Comparison of ENCODE assay signal across 11 mouse cellular contexts in genomic region chr13:12311930-12312492, GRCm38 (mm10). TPM values are rescaled to one million over a fixed set of nuclear protein-coding genes. Genes with fewer than 3 reads are reported as not detected.
DNase-seq lines count a peak whose midpoint lies in the region; ATAC-seq and TF ChIP-seq lines count a peak whose summit lies in the region.
"Had no signal": no experiment of that assay in that cellular context is flagged by ENCODE, and none has a peak within 500 bp of the region (broad histone marks: within the 10 kb centered on the region; RNA-seq: fewer than 3 reads in every experiment).

No protein-coding gene starts in this region.

- no peak overlapping the region for H3K4me3 ChIP-seq in heart, embryonic 13.5 days
- no peak overlapping the region for H3K4me3 ChIP-seq in midbrain, postnatal 0 days (ENCODE audit: low read depth, low read length)
- H3K4me3 ChIP-seq in midbrain, embryonic 10.5 days = no peak overlapping the region
- no peak overlapping the region for H3K4me3 ChIP-seq in forebrain, postnatal 0 days (ENCODE audit: low read depth, low read length)
- H3K4me3 ChIP-seq in myocyte = no peak overlapping the region
- H3K4me3 ChIP-seq: lung, embryonic 15.5 days had no signal

- H3K27ac ChIP-seq in heart, embryonic 13.5 days (replicated peaks) = peak overlapping the region; percentile 86
- no peak overlapping the region for H3K27ac ChIP-seq in midbrain, postnatal 0 days (ENCODE audit: low read depth, low read length)
- H3K27ac ChIP-seq in midbrain, embryonic 10.5 days (replicated peaks) = no peak overlapping the region
- H3K27ac ChIP-seq in forebrain, postnatal 0 days (ENCODE audit: low read depth, low read length) = no peak overlapping the region
- H3K27ac ChIP-seq: lung, embryonic 15.5 days had no signal

- H3K27me3 ChIP-seq in heart, embryonic 13.5 days (replicated peaks) = no peaks in the 10 kb centered on the region
- H3K27me3 ChIP-seq in midbrain, postnatal 0 days (ENCODE audit: insufficient read depth, low read length) = no peaks in the 10 kb centered on the region
- H3K27me3 ChIP-seq in midbrain, embryonic 10.5 days (ENCODE audit: low read depth, poor library complexity, severe bottlenecking) = no peaks in the 10 kb centered on the region
- no peaks in the 10 kb centered on the region for H3K27me3 ChIP-seq in forebrain, postnatal 0 days (ENCODE audit: insufficient read depth, low read length)
- H3K27me3 ChIP-seq in myocyte (ENCODE audit: control insufficient read depth, insufficient read depth, insufficient read length) = no peaks in the 10 kb centered on the region
- H3K27me3 ChIP-seq: CH12.LX; lung, embryonic 15.5 days had no signal

- peaks cover 58% of the 10 kb centered on the region for H3K36me3 ChIP-seq in heart, embryonic 13.5 days
- H3K36me3 ChIP-seq in midbrain, postnatal 0 days (ENCODE audit: insufficient read depth, low read length) = 0 out of 2 replicates have a peak, but pooled peaks cover 3% of the 10 kb centered on the region
- H3K36me3 ChIP-seq in midbrain, embryonic 10.5 days = 0 out of 2 replicates have a peak, but pooled peaks cover 2% of the 10 kb centered on the region
- H3K36me3 ChIP-seq in forebrain, postnatal 0 days (ENCODE audit: insufficient read depth) = no peaks in the 10 kb centered on the region
- no peaks in the 10 kb centered on the region for H3K36me3 ChIP-seq in myocyte (ENCODE audit: control insufficient read depth, insufficient read depth)
- H3K36me3 ChIP-seq: lung, embryonic 15.5 days had no signal

- 48% methylated on average over 10 of the region's 10 CpGs for WGBS in heart, embryonic 13.5 days
- WGBS in midbrain, postnatal 0 days = 61% methylated on average over 10 of the region's 10 CpGs
- 88% methylated on average over 10 of the region's 10 CpGs for WGBS in midbrain, embryonic 10.5 days
- WGBS in forebrain, postnatal 0 days = 31% methylated on average over 10 of the region's 10 CpGs

- no peak for TF ChIP-seq CTCF in midbrain, postnatal 0 days (IDR thresholded peaks at IDR 0.05)
- TF ChIP-seq CTCF in forebrain, postnatal 0 days (IDR thresholded peaks at IDR 0.05; ENCODE audit: low read depth) = no peak

- H3K4me1 ChIP-seq in heart, embryonic 13.5 days = peaks cover 86% of the 10 kb centered on the region
- H3K4me1 ChIP-seq in midbrain, postnatal 0 days (ENCODE audit: insufficient read depth, low read length) = no peaks in the 10 kb centered on the region
- peaks cover 8% of the 10 kb centered on the region for H3K4me1 ChIP-seq in midbrain, embryonic 10.5 days
- H3K4me1 ChIP-seq in forebrain, postnatal 0 days (ENCODE audit: insufficient read depth) = no peaks in the 10 kb centered on the region
- H3K4me1 ChIP-seq: lung, embryonic 15.5 days had no signal

- no peak overlapping the region for H3ac ChIP-seq in myocyte (ENCODE audit: control insufficient read depth, insufficient read length)

- TF ChIP-seq POLR2A in myocyte (IDR thresholded peaks at IDR 0.05; ENCODE audit: insufficient read length, low read depth) = no peak

- no peaks in the 10 kb centered on the region for H3K79me2 ChIP-seq in myocyte (ENCODE audit: control insufficient read depth, insufficient read depth)

- no peak for ATAC-seq in heart, embryonic 13.5 days (ENCODE audit: extremely low read depth, insufficient number of reproducible peaks, low FRiP score, low TSS enrichment)
- no peak for ATAC-seq in midbrain, postnatal 0 days (ENCODE audit: low FRiP score)
- peak; percentile 72 for ATAC-seq in forebrain, postnatal 0 days
- ATAC-seq in granulocyte monocyte progenitor cell, adult 5-6 weeks (replicated peaks; ENCODE audit: poor library complexity, severe bottlenecking) = no peak

- intact Hi-C loops in heart, postnatal 36 days (cut with DNase I) = no loop called here

- H3K9ac ChIP-seq in heart, embryonic 13.5 days = peak overlapping the region; percentile 68
- no peak overlapping the region for H3K9ac ChIP-seq in midbrain, postnatal 0 days (replicated peaks; ENCODE audit: low read length, poor library complexity, severe bottlenecking)
- H3K9ac ChIP-seq in forebrain, postnatal 0 days = no peak overlapping the region
- H3K9ac ChIP-seq: lung, embryonic 15.5 days had no signal

- no peaks in the 10 kb centered on the region for H3K9me3 ChIP-seq in heart, embryonic 13.5 days
- H3K9me3 ChIP-seq in midbrain, postnatal 0 days (ENCODE audit: low read length) = no peaks in the 10 kb centered on the region
- H3K9me3 ChIP-seq in midbrain, embryonic 10.5 days (replicated peaks) = no peaks in the 10 kb centered on the region
- H3K9me3 ChIP-seq in forebrain, postnatal 0 days (ENCODE audit: low read length) = no peaks in the 10 kb centered on the region
- H3K9me3 ChIP-seq: lung, embryonic 15.5 days had no signal

- no peak for DNase-seq in heart, postnatal 36 days
- DNase-seq in midbrain, postnatal 0 days (ENCODE audit: low spot score) = peak; percentile 55
- DNase-seq in midbrain, embryonic 10.5 days (ENCODE audit: low spot score) = no peak
- DNase-seq in forebrain, postnatal 0 days = peak; percentile 34
- no peak for DNase-seq in urinary bladder, adult 2 months (ENCODE audit: low spot score)
- DNase-seq: right cerebral cortex, postnatal 4 days had no signal

- peak overlapping the region; percentile 4; the same call in 1 of the 2 replicates for H3K4me2 ChIP-seq in heart, embryonic 13.5 days
- no peak overlapping the region for H3K4me2 ChIP-seq in midbrain, postnatal 0 days (ENCODE audit: low read depth, low read length, poor library complexity, severe bottlenecking)
- H3K4me2 ChIP-seq in forebrain, postnatal 0 days (ENCODE audit: low read depth) = no peak overlapping the region
- H3K4me2 ChIP-seq in myocyte (ENCODE audit: low read depth) = peak overlapping the region; percentile 30
- H3K4me2 ChIP-seq: lung, embryonic 15.5 days had no signal

TF ChIP-seq in myocyte, 11 proteins besides CTCF, POLR2A, EP300 and RAD21:
- TF ChIP-seq TCF3 (IDR thresholded peaks at IDR 0.05; ENCODE audit: insufficient read length, low read depth) (peak; percentile 75), MYOG (IDR thresholded peaks at IDR 0.05; ENCODE audit: control insufficient read depth in 1 of 3, insufficient read depth in 1 of 3, insufficient read length in 2 of 3, low read depth in 2 of 3) (peak; percentile 69 to 98 (median 94)), POLR2AphosphoS2 (IDR thresholded peaks at IDR 0.05; ENCODE audit: insufficient read length, low read depth) (no peak), MYOD1 (IDR thresholded peaks at IDR 0.05; ENCODE audit: control insufficient read depth in 1 of 3, insufficient read length in 2 of 3, low read depth in 2 of 3) (peak; percentile 57 to 95 (median 85)), TCF12 (IDR thresholded peaks at IDR 0.05; ENCODE audit: insufficient read depth, poor library complexity, severe bottlenecking) (peak; percentile 92)
TF ChIP-seq in myocyte: peak in this region for 4.

RNA-seq across cellular contexts. Expression of gene Actn2, which starts 28.5 kb away (rescaled TPM):
- polyA plus RNA-seq in heart, embryonic 13.5 days (2015; fragmentation: Nextera tagmentation; extraction: Ambion mirVana) = 1,324 and 1,364 TPM in 2 replicates
- total RNA-seq in heart, postnatal 36 days (2021) = 1,000 to 10,000 TPM; 1,744 to 1,878 TPM
- total RNA-seq in midbrain, postnatal 0 days (2014; rRNA removed) = 5.7 and 8.6 TPM in 2 replicates
- polyA plus RNA-seq in midbrain, postnatal 0 days (2015; fragmentation: Nextera tagmentation; extraction: Ambion mirVana) = 3.7 and 4.0 TPM in 2 replicates
- 1.6 and 1.8 TPM in 2 replicates for polyA plus RNA-seq in midbrain, embryonic 10.5 days (2016; fragmentation: Nextera tagmentation; extraction: Ambion mirVana)
- total RNA-seq in forebrain, postnatal 0 days (2014; rRNA removed) = 3.9 and 5.9 TPM in 2 replicates
- polyA plus RNA-seq in forebrain, postnatal 0 days (2015; fragmentation: Nextera tagmentation; extraction: Ambion mirVana) = 6.0 TPM in 2 replicates
- 147 TPM for polyA plus RNA-seq in myocyte (2012; fragmentation: generic; extraction: Trizol)
- 2.4 and 2.8 TPM in 2 replicates for polyA plus RNA-seq in urinary bladder, adult 2 months (2012; rRNA removed)
- not detected in 2 replicates for total RNA-seq in granulocyte monocyte progenitor cell, adult 5-6 weeks (2014; fragmentation: Nextera tagmentation)
- total RNA-seq in granulocyte monocyte progenitor cell, adult 5-6 weeks (2017) = not detected in 2 replicates
- total RNA-seq: CH12.LX had no signal

RNA-seq across cellular contexts. Expression of gene Mtr, which starts 54.1 kb away (rescaled TPM):
- polyA plus RNA-seq in heart, embryonic 13.5 days (2015; fragmentation: Nextera tagmentation; extraction: Ambion mirVana) = 11.4 and 11.5 TPM in 2 replicates
- 100 to 1,000 TPM in 1 of 2 experiments, 10 to 100 TPM in 1; 59.9 to 102 TPM for total RNA-seq in heart, postnatal 36 days (2021)
- total RNA-seq in midbrain, postnatal 0 days (2014; rRNA removed) = 6.3 and 6.9 TPM in 2 replicates
- polyA plus RNA-seq in midbrain, postnatal 0 days (2015; fragmentation: Nextera tagmentation; extraction: Ambion mirVana) = 1.9 and 2.2 TPM in 2 replicates
- 15.0 and 16.5 TPM in 2 replicates for polyA plus RNA-seq in midbrain, embryonic 10.5 days (2016; fragmentation: Nextera tagmentation; extraction: Ambion mirVana)
- total RNA-seq in forebrain, postnatal 0 days (2014; rRNA removed) = 5.2 and 8.3 TPM in 2 replicates
- 1.8 and 1.9 TPM in 2 replicates for polyA plus RNA-seq in forebrain, postnatal 0 days (2015; fragmentation: Nextera tagmentation; extraction: Ambion mirVana)
- polyA plus RNA-seq in myocyte (2012; fragmentation: generic; extraction: Trizol) = 8.4 TPM
- 8.3 and 8.6 TPM in 2 replicates for polyA plus RNA-seq in urinary bladder, adult 2 months (2012; rRNA removed)
- 28.3 and 40.8 TPM in 2 replicates for total RNA-seq in granulocyte monocyte progenitor cell, adult 5-6 weeks (2014; fragmentation: Nextera tagmentation)
- total RNA-seq in granulocyte monocyte progenitor cell, adult 5-6 weeks (2017) = 39.8 and 46.2 TPM in 2 replicates

Comparison
In these comparisons a context has a peak if more than half of its experiments do, and no peak if none do; other contexts are left out.
1. DNase-seq: peak in midbrain, postnatal 0 days (single experiment) and forebrain, postnatal 0 days (single experiment); none in heart, postnatal 36 days (0 of 2), midbrain, embryonic 10.5 days (single experiment) and urinary bladder, adult 2 months (single experiment).
2. H3K4me2 ChIP-seq: peak in heart, embryonic 13.5 days (single experiment) and myocyte (single experiment); none in midbrain, postnatal 0 days (single experiment) and forebrain, postnatal 0 days (single experiment).
3. RNA of gene Actn2, which starts 28.5 kb away (polyA plus RNA-seq): 1,324 to 1,364 TPM in heart, embryonic 13.5 days and 147 TPM in myocyte (single experiment); 6.0 TPM in forebrain, postnatal 0 days, 3.7 to 4.0 TPM in midbrain, postnatal 0 days, 2.4 to 2.8 TPM in urinary bladder, adult 2 months and 1.6 to 1.8 TPM in midbrain, embryonic 10.5 days; every median in the first group is over 10 times any median in the second.